Mouse (Mus musculus): ENCODE results near the gene Aspn. TPM values are rescaled to one million over a fixed set of nuclear protein-coding genes. Genes with fewer than 3 reads are reported as not detected.

Gene Aspn
- polyA plus RNA-seq, 1 experiment, result 0.60 TPM

DNA sequence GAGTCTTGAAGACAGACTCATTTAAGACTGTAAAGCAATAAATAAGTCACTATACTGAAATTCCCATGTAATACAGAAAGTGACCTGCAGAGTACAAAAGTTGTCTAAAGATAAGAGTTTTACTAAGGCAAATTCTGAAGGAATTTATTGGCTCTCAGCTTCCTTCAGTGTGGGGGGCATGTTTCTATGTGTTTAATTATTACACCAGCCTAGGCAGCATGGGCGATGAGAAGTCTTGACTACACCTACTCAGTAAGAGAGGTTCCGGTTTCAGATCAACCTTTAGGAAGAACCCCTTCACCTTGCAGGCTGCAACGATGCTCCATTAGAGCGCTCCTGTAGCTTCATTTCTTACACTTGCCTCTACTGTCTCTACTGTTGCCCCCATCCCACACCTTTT, 13.6 kb upstream of the Aspn start:
- Histone ChIP-seq H3K36me3 (ENCODE audit: control insufficient read depth, insufficient read depth, low read length, poor library complexity, severe bottlenecking) (no peaks in the 10 kb centered on the region), H3K9me3 (replicated peaks; ENCODE audit: control insufficient read depth, insufficient read depth, low read length, poor library complexity, severe bottlenecking) (no peaks in the 10 kb centered on the region), H3K9ac (ENCODE audit: low read depth, poor library complexity, severe bottlenecking) (no peak overlapping the region), H3K4me1 (ENCODE audit: control insufficient read depth, insufficient read depth, low read length) (no peaks in the 10 kb centered on the region), H3K4me3 (ENCODE audit: low read depth, low read length) (no peak overlapping the region), H3K27me3 (ENCODE audit: control insufficient read depth, insufficient read depth, low read length, poor library complexity, severe bottlenecking) (no peaks in the 10 kb centered on the region), H3K27ac (ENCODE audit: insufficient read depth, low read length) (no peak overlapping the region)
- no peak for TF ChIP-seq CTCF (IDR thresholded peaks at IDR 0.05; ENCODE audit: low read depth, low read length)
- no peak for TF ChIP-seq EP300 (IDR thresholded peaks at IDR 0.05; ENCODE audit: insufficient read depth, low read depth, low read length)
- no peak for TF ChIP-seq POLR2A (IDR thresholded peaks at IDR 0.05; ENCODE audit: insufficient read depth, low read length)

DNA sequence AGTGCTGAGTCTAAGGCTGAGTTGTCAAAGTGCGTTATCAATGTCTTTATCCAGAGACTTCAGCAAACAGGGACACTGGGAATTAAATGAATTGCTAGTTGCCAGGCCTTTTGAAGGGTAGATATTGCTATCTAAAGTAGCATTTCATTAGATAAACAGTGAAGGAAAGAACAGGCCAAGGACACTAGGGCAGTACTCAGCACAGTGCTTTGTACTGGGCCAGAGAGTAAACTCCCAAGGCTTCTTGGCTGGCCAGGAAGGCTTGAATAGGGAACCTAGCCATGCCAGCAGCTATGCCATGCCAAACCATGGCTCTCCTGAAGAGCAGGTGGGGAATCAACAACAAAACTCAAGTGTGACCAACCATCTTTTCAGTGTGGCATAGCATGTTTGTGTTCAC, 7.3 kb upstream of the Aspn start:
- no peak overlapping the region for H3K27ac ChIP-seq (ENCODE audit: insufficient read depth, low read length)
- no peaks in the 10 kb centered on the region for H3K27me3 ChIP-seq (ENCODE audit: control insufficient read depth, insufficient read depth, low read length, poor library complexity, severe bottlenecking)
- no peak overlapping the region for H3K4me3 ChIP-seq (ENCODE audit: low read depth, low read length)
- H3K9me3 ChIP-seq (replicated peaks; ENCODE audit: control insufficient read depth, insufficient read depth, low read length, poor library complexity, severe bottlenecking), result no peaks in the 10 kb centered on the region
- H3K36me3 ChIP-seq (ENCODE audit: control insufficient read depth, insufficient read depth, low read length, poor library complexity, severe bottlenecking), result no peaks in the 10 kb centered on the region
- H3K9ac ChIP-seq (ENCODE audit: low read depth, poor library complexity, severe bottlenecking), result no peak overlapping the region
- TF ChIP-seq CTCF (IDR thresholded peaks at IDR 0.05; ENCODE audit: low read depth, low read length) (no peak), POLR2A (IDR thresholded peaks at IDR 0.05; ENCODE audit: insufficient read depth, low read length) (no peak), EP300 (IDR thresholded peaks at IDR 0.05; ENCODE audit: insufficient read depth, low read depth, low read length) (no peak)
- H3K4me1 ChIP-seq (ENCODE audit: control insufficient read depth, insufficient read depth, low read length), result no peaks in the 10 kb centered on the region

DNA sequence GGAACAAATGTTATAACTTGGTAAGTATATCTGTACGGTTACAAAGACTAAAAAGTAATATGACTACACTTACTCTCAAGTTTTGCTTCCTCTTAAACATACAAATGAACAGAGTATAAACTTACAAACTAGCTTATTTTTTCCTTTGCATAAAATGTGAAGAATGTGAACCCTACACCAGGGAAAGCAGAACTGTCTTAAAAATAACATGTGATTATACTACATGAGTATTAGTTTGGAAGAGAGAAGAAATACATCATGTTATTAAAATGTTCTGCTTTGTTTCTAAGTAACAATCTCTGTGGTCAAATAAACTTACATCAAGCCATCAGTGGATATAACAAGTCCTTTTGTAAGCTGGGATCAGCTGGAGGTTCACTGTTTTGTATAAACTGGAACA, 5.5 kb upstream of the Aspn start:
- H3K27me3 ChIP-seq (ENCODE audit: control insufficient read depth, insufficient read depth, low read length, poor library complexity, severe bottlenecking), result no peaks in the 10 kb centered on the region
- H3K9ac ChIP-seq (ENCODE audit: low read depth, poor library complexity, severe bottlenecking), result no peak overlapping the region
- H3K4me1 ChIP-seq (ENCODE audit: control insufficient read depth, insufficient read depth, low read length), result no peaks in the 10 kb centered on the region
- H3K9me3 ChIP-seq (replicated peaks; ENCODE audit: control insufficient read depth, insufficient read depth, low read length, poor library complexity, severe bottlenecking), result no peaks in the 10 kb centered on the region
- TF ChIP-seq POLR2A (IDR thresholded peaks at IDR 0.05; ENCODE audit: insufficient read depth, low read length) (no peak), CTCF (IDR thresholded peaks at IDR 0.05; ENCODE audit: low read depth, low read length) (no peak), EP300 (IDR thresholded peaks at IDR 0.05; ENCODE audit: insufficient read depth, low read depth, low read length) (no peak)
- no peaks in the 10 kb centered on the region for H3K36me3 ChIP-seq (ENCODE audit: control insufficient read depth, insufficient read depth, low read length, poor library complexity, severe bottlenecking)
- H3K27ac ChIP-seq (ENCODE audit: insufficient read depth, low read length), result no peak overlapping the region
- H3K4me3 ChIP-seq (ENCODE audit: low read depth, low read length), result no peak overlapping the region

DNA sequence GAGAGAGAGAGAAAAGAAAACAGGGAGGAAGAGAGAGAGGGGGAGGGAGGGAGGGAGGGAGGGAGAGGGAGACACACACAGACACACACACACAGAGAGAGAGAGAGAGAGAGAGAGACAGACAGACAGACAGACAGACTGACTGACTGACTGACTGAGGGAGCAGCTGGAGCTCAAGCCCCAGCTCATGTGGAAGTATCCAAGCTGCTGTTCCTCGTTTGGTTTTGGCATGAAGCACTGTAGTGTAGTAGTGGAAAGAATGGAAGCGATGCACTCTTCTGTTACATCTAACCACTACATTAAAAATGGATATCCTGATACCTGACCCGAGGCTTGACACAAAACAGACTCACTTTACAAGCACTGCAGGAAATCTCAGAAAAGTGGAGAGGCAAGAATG, 1.4 kb downstream of the Aspn start:
- Histone ChIP-seq H3K4me3 (ENCODE audit: low read depth, low read length) (no peak overlapping the region), H3K9me3 (replicated peaks; ENCODE audit: control insufficient read depth, insufficient read depth, low read length, poor library complexity, severe bottlenecking) (no peaks in the 10 kb centered on the region), H3K36me3 (ENCODE audit: control insufficient read depth, insufficient read depth, low read length, poor library complexity, severe bottlenecking) (no peaks in the 10 kb centered on the region), H3K4me1 (ENCODE audit: control insufficient read depth, insufficient read depth, low read length) (no peaks in the 10 kb centered on the region), H3K27me3 (ENCODE audit: control insufficient read depth, insufficient read depth, low read length, poor library complexity, severe bottlenecking) (no peaks in the 10 kb centered on the region), H3K9ac (ENCODE audit: low read depth, poor library complexity, severe bottlenecking) (no peak overlapping the region), H3K27ac (ENCODE audit: insufficient read depth, low read length) (no peak overlapping the region)
- no peak for TF ChIP-seq POLR2A (IDR thresholded peaks at IDR 0.05; ENCODE audit: insufficient read depth, low read length)
- TF ChIP-seq EP300 (IDR thresholded peaks at IDR 0.05; ENCODE audit: insufficient read depth, low read depth, low read length), result no peak
- TF ChIP-seq CTCF (IDR thresholded peaks at IDR 0.05; ENCODE audit: low read depth, low read length), result no peak

DNA sequence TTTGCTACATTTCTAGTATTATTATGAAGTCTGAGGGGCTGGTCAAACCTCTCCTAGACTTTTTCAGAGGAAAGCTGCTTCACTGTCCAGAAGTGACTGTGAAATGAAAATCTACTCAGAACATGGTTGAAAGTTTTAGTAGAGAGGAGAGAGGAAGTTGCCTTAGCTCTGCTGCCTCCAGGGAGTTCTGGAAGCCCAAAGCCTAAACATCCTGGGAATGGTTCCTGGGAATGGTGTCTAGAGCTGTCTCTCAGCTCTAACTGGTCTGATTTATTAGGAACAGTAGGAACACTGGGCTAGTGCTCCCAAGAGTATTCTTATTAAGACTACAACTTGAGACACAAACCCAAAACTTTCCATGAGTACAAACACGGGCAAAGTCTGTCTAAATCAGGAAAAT, 2.3 kb downstream of the Aspn start:
- Histone ChIP-seq H3K4me1 (ENCODE audit: control insufficient read depth, insufficient read depth, low read length) (no peaks in the 10 kb centered on the region), H3K9me3 (replicated peaks; ENCODE audit: control insufficient read depth, insufficient read depth, low read length, poor library complexity, severe bottlenecking) (no peaks in the 10 kb centered on the region), H3K27ac (ENCODE audit: insufficient read depth, low read length) (no peak overlapping the region), H3K27me3 (ENCODE audit: control insufficient read depth, insufficient read depth, low read length, poor library complexity, severe bottlenecking) (no peaks in the 10 kb centered on the region), H3K36me3 (ENCODE audit: control insufficient read depth, insufficient read depth, low read length, poor library complexity, severe bottlenecking) (no peaks in the 10 kb centered on the region), H3K4me3 (ENCODE audit: low read depth, low read length) (no peak overlapping the region), H3K9ac (ENCODE audit: low read depth, poor library complexity, severe bottlenecking) (no peak overlapping the region)
- TF ChIP-seq CTCF (IDR thresholded peaks at IDR 0.05; ENCODE audit: low read depth, low read length) (no peak), POLR2A (IDR thresholded peaks at IDR 0.05; ENCODE audit: insufficient read depth, low read length) (no peak), EP300 (IDR thresholded peaks at IDR 0.05; ENCODE audit: insufficient read depth, low read depth, low read length) (no peak)

DNA sequence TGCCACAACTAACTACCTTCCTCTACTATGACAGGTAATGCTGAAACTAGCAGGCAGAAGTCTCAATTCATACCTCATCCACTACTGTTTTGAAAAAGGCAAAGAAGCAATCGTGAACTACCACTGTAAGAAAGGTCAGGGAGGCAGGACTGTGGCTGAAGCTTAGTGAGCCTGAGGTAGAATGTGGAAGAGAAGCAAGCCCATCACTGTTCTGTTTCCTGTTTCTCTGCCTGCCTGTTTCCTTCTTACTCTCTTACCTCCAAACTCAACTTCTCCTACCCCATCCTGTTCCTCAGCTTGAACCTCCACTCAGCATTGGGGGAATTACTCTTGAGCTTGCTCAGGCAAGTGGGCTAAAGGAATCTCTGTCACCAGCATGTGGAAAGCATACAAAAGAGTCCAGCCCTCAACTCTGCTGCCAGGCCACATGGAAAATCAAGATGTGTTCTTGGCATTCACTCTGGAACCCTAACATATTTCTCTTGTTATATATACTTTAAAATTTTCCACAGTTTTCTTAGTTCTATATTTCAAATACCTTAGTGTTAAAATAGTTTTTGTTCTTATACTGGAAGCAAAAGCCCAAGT, 3.4 kb downstream of the Aspn start:
- no peak overlapping the region for H3K9ac ChIP-seq (ENCODE audit: low read depth, poor library complexity, severe bottlenecking)
- H3K4me1 ChIP-seq (ENCODE audit: control insufficient read depth, insufficient read depth, low read length), result no peaks in the 10 kb centered on the region
- no peaks in the 10 kb centered on the region for H3K27me3 ChIP-seq (ENCODE audit: control insufficient read depth, insufficient read depth, low read length, poor library complexity, severe bottlenecking)
- no peak overlapping the region for H3K27ac ChIP-seq (ENCODE audit: insufficient read depth, low read length)
- no peaks in the 10 kb centered on the region for H3K9me3 ChIP-seq (replicated peaks; ENCODE audit: control insufficient read depth, insufficient read depth, low read length, poor library complexity, severe bottlenecking)
- no peak overlapping the region for H3K4me3 ChIP-seq (ENCODE audit: low read depth, low read length)
- H3K36me3 ChIP-seq (ENCODE audit: control insufficient read depth, insufficient read depth, low read length, poor library complexity, severe bottlenecking), result no peaks in the 10 kb centered on the region
- TF ChIP-seq EP300 (IDR thresholded peaks at IDR 0.05; ENCODE audit: insufficient read depth, low read depth, low read length) (no peak), CTCF (IDR thresholded peaks at IDR 0.05; ENCODE audit: low read depth, low read length) (no peak), POLR2A (IDR thresholded peaks at IDR 0.05; ENCODE audit: insufficient read depth, low read length) (no peak)
